Mouse (Mus musculus): ENCODE results near the gene Nat8f5.

- TF ChIP-seq CTCF (IDR thresholded peaks at IDR 0.05; ENCODE audit: extremely low read depth, insufficient read depth, insufficient read length, insufficient replicate concordance) (no peak), POLR2A (IDR thresholded peaks at IDR 0.05; ENCODE audit: low read depth, low read length) (no peak)
These were observed 32.7 kb upstream of the Nat8f5 start for GRCm38 (mm10) chr6:85853481-85853880.
